Mouse (Mus musculus): ENCODE measurements around the gene Theg. TPM values are rescaled to one million over a fixed set of nuclear protein-coding genes. Genes with fewer than 3 reads are reported as not detected.

Theg gene
- polyA plus RNA-seq, 1 experiment, result not detected

DNA sequence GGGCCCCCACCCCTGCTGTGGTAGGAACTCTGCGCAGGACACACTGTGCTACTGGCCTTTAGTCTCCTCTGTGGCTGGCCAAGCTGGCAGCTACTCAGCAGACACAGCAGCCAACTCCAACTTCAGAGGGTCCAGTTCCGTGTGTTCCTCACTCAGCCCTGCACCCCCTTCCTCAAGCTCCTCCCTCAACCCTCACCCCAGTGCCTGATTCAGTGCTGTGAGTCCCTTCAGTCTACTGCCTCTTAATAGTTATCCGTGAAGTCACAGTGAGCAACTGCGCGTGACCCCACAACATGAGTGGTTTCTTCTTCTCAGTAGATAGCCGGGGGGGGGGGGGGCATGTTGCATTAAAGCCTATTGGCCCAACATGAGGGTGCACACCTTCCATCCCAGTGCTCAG lies 13.5 kb downstream of the Theg start:
- H3K4me1 ChIP-seq (ENCODE audit: control insufficient read depth, insufficient read depth, low read length), result no peaks in the 10 kb centered on the region
- H3K27me3 ChIP-seq (ENCODE audit: control insufficient read depth, insufficient read depth, low read length), result no peaks in the 10 kb centered on the region
- TF ChIP-seq POLR2A (IDR thresholded peaks at IDR 0.05; ENCODE audit: borderline replicate concordance, insufficient read depth, low read length) (no peak), CTCF (IDR thresholded peaks at IDR 0.05; ENCODE audit: borderline replicate concordance, insufficient read depth, low read depth, low read length) (no peak)
- 75% methylated on average over 6 of the region's 6 CpGs for WGBS
- no peak overlapping the region for H3K27ac ChIP-seq (ENCODE audit: insufficient read depth, low read length)
- H3K4me3 ChIP-seq (replicated peaks; ENCODE audit: insufficient read depth, low read depth, low read length), result no peak overlapping the region
- DNase-seq, result no peak

- TF ChIP-seq CTCF (IDR thresholded peaks at IDR 0.05; ENCODE audit: borderline replicate concordance, insufficient read depth, low read depth, low read length) (no peak), POLR2A (IDR thresholded peaks at IDR 0.05; ENCODE audit: borderline replicate concordance, insufficient read depth, low read length) (no peak)
- DNase-seq, result no peak
- Histone ChIP-seq H3K27ac (ENCODE audit: insufficient read depth, low read length) (no peak overlapping the region), H3K27me3 (ENCODE audit: control insufficient read depth, insufficient read depth, low read length) (no peaks in the 10 kb centered on the region), H3K4me3 (replicated peaks; ENCODE audit: insufficient read depth, low read depth, low read length) (no peak overlapping the region), H3K4me1 (ENCODE audit: control insufficient read depth, insufficient read depth, low read length) (no peaks in the 10 kb centered on the region)
- 98% methylated on average over 2 of the region's 2 CpGs for WGBS
These were observed 15.8 kb downstream of the Theg start for GRCm38 (mm10) chr10:79571314-79571713.

- Histone ChIP-seq H3K4me1 (ENCODE audit: control insufficient read depth, insufficient read depth, low read length) (no peaks in the 10 kb centered on the region), H3K27me3 (ENCODE audit: control insufficient read depth, insufficient read depth, low read length) (no peaks in the 10 kb centered on the region), H3K4me3 (replicated peaks; ENCODE audit: insufficient read depth, low read depth, low read length) (no peak overlapping the region), H3K27ac (ENCODE audit: insufficient read depth, low read length) (no peak overlapping the region)
- WGBS, result 93% methylated on average over 5 of the region's 5 CpGs
- DNase-seq, result no peak
- TF ChIP-seq CTCF (IDR thresholded peaks at IDR 0.05; ENCODE audit: borderline replicate concordance, insufficient read depth, low read depth, low read length) (no peak), POLR2A (IDR thresholded peaks at IDR 0.05; ENCODE audit: borderline replicate concordance, insufficient read depth, low read length) (no peak)
These were observed 17.2 kb downstream of the Theg start for GRCm38 (mm10) chr10:79569921-79570320.

DNA sequence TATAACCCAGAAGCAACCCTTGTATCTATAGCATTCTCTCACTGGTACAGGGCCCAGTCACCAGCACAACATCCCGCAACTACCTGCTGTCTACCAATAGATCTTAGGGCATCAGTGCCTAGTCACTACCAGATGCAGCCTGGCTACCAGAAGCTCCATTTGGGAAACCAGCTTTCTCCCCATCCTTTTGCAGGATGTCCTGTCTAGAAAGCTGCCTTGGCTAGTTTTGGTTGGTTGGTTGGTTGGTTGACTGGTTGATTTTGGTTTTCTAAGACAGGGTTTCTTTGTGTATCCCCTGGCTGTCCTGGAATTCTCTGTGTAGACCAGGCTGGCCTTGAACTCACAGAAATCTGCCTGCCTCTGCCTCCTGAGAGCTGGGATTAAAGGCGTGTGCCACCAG lies 27.4 kb downstream of the Theg start:
- Histone ChIP-seq H3K4me3 (replicated peaks; ENCODE audit: insufficient read depth, low read depth, low read length) (no peak overlapping the region), H3K27ac (ENCODE audit: insufficient read depth, low read length) (no peak overlapping the region), H3K27me3 (ENCODE audit: control insufficient read depth, insufficient read depth, low read length) (no peaks in the 10 kb centered on the region), H3K4me1 (ENCODE audit: control insufficient read depth, insufficient read depth, low read length) (peaks cover 3% of the 10 kb centered on the region; the same call in 1 of the 2 replicates)
- no peak for TF ChIP-seq CTCF (IDR thresholded peaks at IDR 0.05; ENCODE audit: borderline replicate concordance, insufficient read depth, low read depth, low read length)
- TF ChIP-seq POLR2A (IDR thresholded peaks at IDR 0.05; ENCODE audit: borderline replicate concordance, insufficient read depth, low read length), result no peak
- WGBS, result 89% methylated on average over 2 of the region's 2 CpGs
- no peak for DNase-seq

DNA sequence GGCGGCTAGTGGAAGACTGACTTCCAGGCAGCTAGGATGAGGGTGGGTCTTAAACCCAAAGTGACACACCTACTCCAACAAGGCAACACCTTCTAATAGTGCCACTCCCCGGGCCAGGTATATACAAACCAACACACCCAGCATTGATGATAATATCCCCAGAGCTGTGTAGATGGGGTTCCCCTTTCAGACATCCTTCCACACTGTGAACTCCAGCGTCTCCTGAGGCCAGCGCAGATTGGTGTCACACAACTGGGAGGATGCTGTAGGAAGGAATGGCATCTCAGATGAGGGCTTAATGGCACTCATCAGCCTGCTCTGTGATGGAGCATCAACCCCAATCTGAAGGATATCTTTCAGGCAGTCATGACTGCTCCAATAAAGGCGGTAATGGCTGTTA lies 29.6 kb downstream of the Theg start:
- TF ChIP-seq POLR2A (IDR thresholded peaks at IDR 0.05; ENCODE audit: borderline replicate concordance, insufficient read depth, low read length) (no peak), CTCF (IDR thresholded peaks at IDR 0.05; ENCODE audit: borderline replicate concordance, insufficient read depth, low read depth, low read length) (no peak)
- Histone ChIP-seq H3K4me1 (ENCODE audit: control insufficient read depth, insufficient read depth, low read length) (peaks cover 15% of the 10 kb centered on the region), H3K4me3 (replicated peaks; ENCODE audit: insufficient read depth, low read depth, low read length) (no peak overlapping the region), H3K27ac (ENCODE audit: insufficient read depth, low read length) (no peak overlapping the region), H3K27me3 (ENCODE audit: control insufficient read depth, insufficient read depth, low read length) (no peaks in the 10 kb centered on the region)
- WGBS, result 98% methylated on average over 5 of the region's 5 CpGs
- peak in 1 of 2 experiments; percentile 3 for DNase-seq

GRCm38 (mm10) chr10:79556951-79557350 lies 30.2 kb downstream of the Theg start:
- TF ChIP-seq CTCF (IDR thresholded peaks at IDR 0.05; ENCODE audit: borderline replicate concordance, insufficient read depth, low read depth, low read length) (no peak), POLR2A (IDR thresholded peaks at IDR 0.05; ENCODE audit: borderline replicate concordance, insufficient read depth, low read length) (no peak)
- Histone ChIP-seq H3K27me3 (ENCODE audit: control insufficient read depth, insufficient read depth, low read length) (no peaks in the 10 kb centered on the region), H3K4me1 (ENCODE audit: control insufficient read depth, insufficient read depth, low read length) (peaks cover 15% of the 10 kb centered on the region), H3K4me3 (replicated peaks; ENCODE audit: insufficient read depth, low read depth, low read length) (no peak overlapping the region), H3K27ac (ENCODE audit: insufficient read depth, low read length) (no peak overlapping the region)
- DNase-seq, result peak in 1 of 2 experiments; percentile 7
- 91% methylated on average over 5 of the region's 5 CpGs for WGBS

DNA sequence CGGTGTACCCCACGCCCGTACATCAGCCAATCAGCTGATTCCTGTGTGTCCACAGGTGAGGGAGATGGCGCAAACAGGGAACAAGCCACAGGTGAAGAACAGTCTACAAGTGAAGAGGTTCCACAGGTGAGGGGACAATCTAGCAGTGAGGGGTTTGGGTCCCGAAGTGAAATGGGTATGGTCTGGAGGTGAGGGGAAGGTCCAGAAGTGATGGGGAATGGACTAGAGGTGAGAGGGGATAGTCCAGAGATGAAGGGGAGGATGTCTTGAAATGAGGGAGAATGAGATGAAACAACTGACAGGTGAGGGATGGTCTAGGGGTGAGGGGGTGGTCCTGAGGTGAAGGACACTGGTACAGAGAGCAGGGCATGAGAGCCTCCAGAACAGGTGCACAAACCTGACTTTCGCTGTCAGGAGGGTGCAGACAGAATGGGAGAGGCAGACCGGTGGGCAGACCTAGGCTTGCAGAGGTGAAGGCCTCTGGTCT lies 31.9 kb downstream of the Theg start:
- Histone ChIP-seq H3K4me1 (ENCODE audit: control insufficient read depth, insufficient read depth, low read length) (peaks cover 15% of the 10 kb centered on the region), H3K27ac (ENCODE audit: insufficient read depth, low read length) (no peak overlapping the region), H3K27me3 (ENCODE audit: control insufficient read depth, insufficient read depth, low read length) (no peaks in the 10 kb centered on the region), H3K4me3 (replicated peaks; ENCODE audit: insufficient read depth, low read depth, low read length) (peak overlapping the region; percentile 90)
- TF ChIP-seq POLR2A (IDR thresholded peaks at IDR 0.05; ENCODE audit: borderline replicate concordance, insufficient read depth, low read length) (0 out of 2 replicates have a peak, but pooled peaks have one; percentile 6), CTCF (IDR thresholded peaks at IDR 0.05; ENCODE audit: borderline replicate concordance, insufficient read depth, low read depth, low read length) (no peak)
- WGBS, result 25% methylated on average over 7 of the region's 7 CpGs
- no peak for DNase-seq

DNA sequence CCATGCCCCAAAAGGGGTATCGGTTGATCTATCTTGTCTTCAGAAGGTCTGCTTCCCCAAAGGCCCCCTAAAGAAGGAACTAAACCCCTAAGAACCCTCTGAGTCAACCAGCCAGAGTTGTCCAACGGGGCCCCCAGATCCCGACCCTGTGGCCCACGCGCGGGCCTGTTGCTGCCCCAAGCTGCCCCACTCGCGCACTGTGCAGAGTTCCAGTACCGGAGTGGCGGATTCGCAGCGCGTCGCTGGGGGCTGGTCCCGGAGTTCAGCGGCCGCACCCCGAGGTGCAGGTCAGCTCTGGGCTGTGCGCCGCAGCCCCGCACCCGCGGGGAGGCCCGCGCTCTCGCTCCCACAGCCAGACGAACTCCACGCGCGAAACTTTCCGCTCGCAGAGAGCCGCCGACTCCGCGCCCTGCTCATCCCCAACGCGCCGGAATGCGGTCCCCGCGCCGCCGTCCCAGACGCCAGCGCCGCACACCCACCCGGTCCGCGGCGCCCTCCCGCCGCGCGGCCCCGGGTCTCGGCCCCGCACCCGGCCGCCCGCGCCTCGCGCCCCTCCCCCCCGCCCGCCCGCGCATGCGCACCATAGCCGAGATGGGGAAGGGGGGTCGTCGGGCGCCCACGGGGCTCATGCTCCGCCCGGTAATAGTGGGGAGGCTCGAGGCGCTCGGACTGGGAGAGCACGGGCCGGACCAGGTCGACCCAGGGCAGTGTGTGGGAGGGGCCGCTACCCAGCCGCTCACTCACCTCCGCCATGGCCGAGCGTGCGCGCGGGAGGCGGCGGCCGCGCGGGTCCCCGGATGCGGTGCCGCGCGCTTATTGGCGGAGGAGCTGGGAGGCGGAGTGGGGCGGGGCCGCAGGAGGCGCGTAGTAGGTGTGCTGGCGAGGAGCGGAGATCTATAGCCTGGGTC lies 32.5 kb downstream of the Theg start, which contains the start of gene Mier2:
Mier2 (minus strand) TSS at position 870 of the 908 bp plus-strand sequence.
- Histone ChIP-seq H3K27ac (ENCODE audit: insufficient read depth, low read length) (peak within 1 kb of the TSS; percentile 40; the same call in 1 of the 2 replicates), H3K4me1 (ENCODE audit: control insufficient read depth, insufficient read depth, low read length) (peaks cover 15% of the 10 kb centered on the region), H3K27me3 (ENCODE audit: control insufficient read depth, insufficient read depth, low read length) (no peaks in the 10 kb centered on the region), H3K4me3 (replicated peaks; ENCODE audit: insufficient read depth, low read depth, low read length) (peak within 1 kb of the TSS; percentile 90)
- peak; percentile 88 to 89 for DNase-seq
- TF ChIP-seq CTCF (IDR thresholded peaks at IDR 0.05; ENCODE audit: borderline replicate concordance, insufficient read depth, low read depth, low read length), result no peak
- TF ChIP-seq POLR2A (IDR thresholded peaks at IDR 0.05; ENCODE audit: borderline replicate concordance, insufficient read depth, low read length), result peak; percentile 26; the same call in 1 of the 2 replicates
- WGBS, result under 1% methylated on average over 102 of the region's 108 CpGs
